Mouse (Mus musculus) G1E (cell line): ENCODE measurements at regions not wholly inside any gene's neighbourhood (a gene's known extent, or its start where the extent isn't known, plus 50 kb on each side); places are given as distances from the start of the nearest gene placed in this dataset.

Experiments
- ATAC-seq: 2 replicates; pipeline ENCODE4 v1.8.0; 2016; ENCODE audit warnings: mild to moderate bottlenecking; ENCODE audit not compliant: insufficient number of reproducible peaks, poor library complexity, low FRiP score, severe bottlenecking; ENCODE audit errors: extremely low read depth
- DNase-seq: peaks from one replicate; pipeline ENCODE4 v3.0.0; 2012; ENCODE audit warnings: low spot score
- H3K27me3 ChIP-seq: 2 replicates; pipeline ENCODE4 v1.6.1; 2012; ENCODE audit warnings: mild to moderate bottlenecking, low read length, inconsistent platforms; ENCODE audit not compliant: insufficient read depth
- H3K36me3 ChIP-seq: replicated peaks from 2 replicates; pipeline ENCODE3; 2012; ENCODE audit warnings: mild to moderate bottlenecking, inconsistent platforms
- H3K4me1 ChIP-seq: 2 replicates; pipeline ENCODE4 v1.6.1; 2012; ENCODE audit warnings: low read depth, low read length, inconsistent platforms, mixed read lengths; ENCODE audit not compliant: insufficient read depth
- H3K4me3 ChIP-seq: 2 replicates; pipeline ENCODE4 v1.5.1; 2012; ENCODE audit warnings: low read depth, mild to moderate bottlenecking, inconsistent platforms, low read length, moderate library complexity, mixed read lengths
- H3K9me3 ChIP-seq: replicated peaks from 2 replicates; pipeline ENCODE4 v1.6.1; 2012; ENCODE audit warnings: inconsistent platforms
- CTCF ChIP-seq: IDR thresholded peaks from 2 replicates; pipeline ENCODE4 v1.5.1; 2012; ENCODE audit warnings: low read depth, low read length, inconsistent platforms, mixed read lengths
- GATA1 ChIP-seq: IDR thresholded peaks from 2 replicates; pipeline ENCODE4 v1.6.1; 2012; ENCODE audit warnings: borderline replicate concordance, low read length, inconsistent platforms, mixed read lengths
- GATA2 ChIP-seq: IDR thresholded peaks from 2 replicates; pipeline ENCODE4 v1.6.1; 2012; ENCODE audit warnings: low read depth, low read length, inconsistent platforms, borderline replicate concordance
- POLR2AphosphoS5 ChIP-seq: IDR thresholded peaks from 2 replicates; pipeline ENCODE4 v1.6.1; 2012; ENCODE audit warnings: low read depth, low read length, inconsistent platforms; ENCODE audit not compliant: insufficient replicate concordance
- TAL1 ChIP-seq: conservative IDR thresholded peaks from 2 replicates; pipeline ENCODE4 v1.6.1; 2012; ENCODE audit warnings: low read depth, low read length, inconsistent platforms, mixed read lengths

GRCm38 (mm10) chr14:120611311-120611710 is 133.1 kb downstream of the Rap2a start:
- Histone ChIP-seq H3K27me3 (no peaks in the 10 kb centered on the region), H3K36me3 (no peaks in the 10 kb centered on the region), H3K4me1 (no peaks in the 10 kb centered on the region), H3K4me3 (no peak overlapping the region), H3K9me3 (peaks cover 48% of the 10 kb centered on the region)
- no peak for DNase-seq
- no peak for TF ChIP-seq POLR2AphosphoS5
- TF ChIP-seq GATA2 = no peak
- no peak for TF ChIP-seq TAL1
- TF ChIP-seq CTCF = no peak
- no peak for TF ChIP-seq GATA1
- ATAC-seq = no peak

GRCm38 (mm10) chr14:120626223-120626935 is 148.1 kb downstream of the Rap2a start:
- no peaks in the 10 kb centered on the region for H3K27me3 ChIP-seq
- ATAC-seq = no peak

GRCm38 (mm10) chr14:120626936-120627277 is 148.7 kb downstream of the Rap2a start:
- TF ChIP-seq POLR2AphosphoS5 (no peak), GATA2 (no peak), TAL1 (no peak), CTCF (no peak), GATA1 (no peak)
- H3K4me3 ChIP-seq = no peak overlapping the region
- H3K9me3 ChIP-seq = peaks cover 40% of the 10 kb centered on the region
- ATAC-seq (no peak), DNase-seq (no peak)
- H3K27me3 ChIP-seq = no peaks in the 10 kb centered on the region
- no peaks in the 10 kb centered on the region for H3K36me3 ChIP-seq
- no peaks in the 10 kb centered on the region for H3K4me1 ChIP-seq

More at GRCm38 (mm10) chr14:120626223-120626935, 148.1 kb downstream of the Rap2a start:
- H3K9me3 ChIP-seq = peaks cover 40% of the 10 kb centered on the region
- no peak for DNase-seq
- no peaks in the 10 kb centered on the region for H3K4me1 ChIP-seq
- TF ChIP-seq TAL1 (no peak), GATA2 (no peak), CTCF (no peak), GATA1 (no peak), POLR2AphosphoS5 (no peak)
- H3K36me3 ChIP-seq = no peaks in the 10 kb centered on the region
- no peak overlapping the region for H3K4me3 ChIP-seq

GRCm38 (mm10) chr14:120632771-120633170 is 154.5 kb downstream of the Rap2a start:
- DNase-seq (no peak), ATAC-seq (no peak)
- Histone ChIP-seq H3K9me3 (peaks cover 33% of the 10 kb centered on the region), H3K4me3 (no peak overlapping the region), H3K36me3 (no peaks in the 10 kb centered on the region), H3K4me1 (no peaks in the 10 kb centered on the region), H3K27me3 (no peaks in the 10 kb centered on the region)
- TF ChIP-seq POLR2AphosphoS5 (no peak), TAL1 (no peak), CTCF (no peak), GATA2 (no peak), GATA1 (no peak)

- TF ChIP-seq GATA1 = no peak
- TF ChIP-seq CTCF = no peak
- TF ChIP-seq GATA2 = no peak
- TF ChIP-seq POLR2AphosphoS5 = no peak
- TF ChIP-seq TAL1 = no peak
- Histone ChIP-seq H3K4me1 (no peaks in the 10 kb centered on the region), H3K4me3 (no peak overlapping the region), H3K27me3 (no peaks in the 10 kb centered on the region), H3K9me3 (peaks cover 37% of the 10 kb centered on the region), H3K36me3 (no peaks in the 10 kb centered on the region)
- ATAC-seq (no peak), DNase-seq (no peak)
These were observed 158.6 kb downstream of the Rap2a start for GRCm38 (mm10) chr14:120636726-120637400.

GRCm38 (mm10) chr14:120637486-120638125 is 159.4 kb downstream of the Rap2a start:
- H3K36me3 ChIP-seq = no peaks in the 10 kb centered on the region
- no peak for DNase-seq
- H3K9me3 ChIP-seq = peaks cover 42% of the 10 kb centered on the region
- no peak for ATAC-seq
- TF ChIP-seq TAL1 (no peak), GATA1 (no peak), GATA2 (no peak), CTCF (no peak), POLR2AphosphoS5 (no peak)
- H3K4me3 ChIP-seq = no peak overlapping the region
- no peaks in the 10 kb centered on the region for H3K4me1 ChIP-seq
- no peaks in the 10 kb centered on the region for H3K27me3 ChIP-seq
